Mouse (Mus musculus) brain, embryonic 18.5 days (tissue): ENCODE measurements at regions not wholly inside any gene's neighbourhood (a gene's known extent, or its start where the extent isn't known, plus 50 kb on each side); places are given as distances from the start of the nearest gene placed in this dataset.

ENCODE experiments used
- DNase-seq: peaks from one replicate; pipeline ENCODE4 v3.0.0-alpha.2; 2012; ENCODE audit warnings: low read depth, low spot score

DNA sequence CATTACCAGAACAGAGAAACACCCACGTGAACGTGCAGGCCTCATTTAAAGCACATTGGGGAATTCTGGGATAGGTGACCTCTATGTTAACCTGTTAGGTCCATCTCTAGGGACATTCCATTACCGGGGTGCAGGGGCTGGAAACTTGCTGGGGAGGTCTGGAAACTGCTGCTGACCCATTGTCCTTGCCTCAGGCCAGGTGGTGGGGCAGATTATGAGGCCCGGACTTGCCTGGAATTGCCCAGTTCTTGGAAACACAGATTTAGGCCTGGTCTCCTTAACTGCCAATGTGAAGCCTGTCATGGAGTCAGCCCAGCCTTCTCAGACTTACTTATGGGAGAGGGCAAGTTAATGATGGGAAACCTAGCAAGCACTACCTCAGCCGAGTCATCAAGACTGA is 175.3 kb upstream of the Klf7 start:
- no peak for DNase-seq

DNA sequence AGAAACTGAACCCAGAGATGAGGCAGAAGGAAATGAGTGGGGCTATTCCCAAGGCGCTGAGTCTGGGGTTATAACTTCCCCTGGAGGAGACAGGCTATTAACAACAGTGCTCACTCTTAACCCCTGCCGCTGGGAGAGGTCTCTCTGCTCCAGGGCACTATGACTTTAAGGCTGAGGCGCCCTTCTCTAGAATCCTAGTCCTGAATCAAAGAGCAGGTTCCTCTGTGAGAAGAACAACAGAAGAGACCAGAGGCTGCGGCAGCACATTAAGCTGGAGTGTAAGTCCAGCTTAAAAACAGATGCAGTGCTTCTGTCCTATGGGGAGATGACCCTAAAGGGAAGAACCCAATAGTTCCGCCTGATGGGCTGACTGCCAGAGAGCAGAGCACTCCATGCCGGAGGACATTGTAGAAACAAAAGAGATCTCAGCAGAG is 173.4 kb upstream of the Klf7 start:
- DNase-seq: no peak

DNA sequence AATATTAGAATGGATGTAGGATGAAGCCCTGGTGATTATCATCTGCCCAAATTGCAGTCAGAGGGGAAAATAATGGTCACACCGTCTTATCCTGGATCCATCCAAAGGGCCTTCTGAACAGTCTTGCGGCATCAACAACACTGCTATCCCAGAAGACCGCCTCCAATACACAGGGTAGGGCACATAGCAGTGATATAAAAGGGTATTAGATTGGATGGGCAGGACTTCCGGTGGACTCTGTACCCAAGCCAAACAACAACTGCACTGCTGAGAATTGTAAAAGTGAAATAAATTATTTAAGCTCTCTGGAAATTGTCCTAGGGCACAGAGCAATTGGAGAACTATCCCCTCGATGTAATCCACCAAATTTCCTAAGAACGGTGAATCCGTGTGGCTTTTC is 173.0 kb upstream of the Klf7 start:
- no peak for DNase-seq

DNA sequence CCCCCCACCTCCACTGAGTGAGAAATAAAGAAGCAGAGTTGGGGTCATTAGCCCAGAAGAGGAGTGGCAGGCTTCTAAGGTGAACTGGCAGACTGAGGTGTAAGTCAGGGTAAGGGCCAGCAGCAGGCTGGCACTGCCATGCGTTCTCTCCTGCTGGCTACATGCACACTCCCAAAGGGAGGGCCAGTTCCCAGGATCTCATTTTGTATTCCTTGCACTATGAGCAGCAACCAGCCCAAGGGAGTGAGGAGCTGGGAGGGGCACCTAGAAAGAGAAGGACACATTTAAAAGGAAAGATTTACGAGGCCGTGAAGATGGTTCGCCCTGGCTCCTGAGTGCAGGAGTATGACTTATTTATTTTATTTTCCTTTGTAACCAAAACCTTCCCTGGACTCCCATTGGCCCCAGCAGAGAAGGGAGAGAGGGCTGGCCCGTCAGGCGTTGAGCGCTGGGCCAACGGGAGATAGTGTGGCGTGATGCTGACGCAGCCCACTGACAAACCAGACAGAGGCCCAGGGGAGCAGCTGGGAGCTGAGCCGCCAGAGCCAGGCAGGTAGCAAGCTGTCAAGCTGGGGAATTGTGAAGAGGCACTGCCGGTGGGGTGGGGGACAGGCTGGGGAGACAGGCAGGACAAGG is 166.8 kb upstream of the Klf7 start:
- DNase-seq: no peak

DNA sequence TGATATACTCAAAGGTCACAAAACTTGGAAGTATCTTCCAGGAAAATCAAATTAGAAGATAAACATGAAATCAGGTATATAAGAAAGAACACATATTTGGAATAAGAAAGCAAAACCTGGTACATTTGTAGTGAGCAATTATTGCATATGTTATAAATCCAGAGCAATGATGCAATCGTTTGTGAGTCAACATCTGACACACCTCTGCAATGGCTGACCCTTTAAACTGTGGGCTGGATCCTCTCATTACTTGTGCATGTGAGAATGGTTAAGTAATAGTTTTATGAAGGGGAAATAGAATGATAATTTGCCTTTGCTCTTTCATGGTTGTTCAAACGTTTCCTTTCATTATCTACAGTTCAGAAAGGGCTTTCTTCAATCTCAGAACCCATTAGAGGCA is 165.0 kb upstream of the Klf7 start:
- DNase-seq: no peak

DNA sequence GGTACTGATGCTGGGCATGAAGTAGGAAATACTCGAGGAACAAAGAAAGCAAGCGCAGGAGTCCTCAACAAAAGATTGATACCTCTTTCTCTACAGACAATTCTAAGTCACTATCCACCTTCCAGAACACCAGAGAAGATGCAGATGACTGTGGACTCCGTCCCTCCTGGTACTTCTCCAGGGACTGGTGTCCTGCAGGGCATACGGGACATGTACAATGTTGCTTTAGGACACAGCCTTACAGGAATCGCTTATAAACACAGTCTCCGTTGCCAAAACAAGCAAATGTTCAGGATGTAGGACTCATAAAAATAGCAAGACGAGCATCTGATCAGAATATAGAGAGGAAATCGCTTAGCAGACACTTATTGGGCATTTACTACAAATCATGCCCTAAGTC is 162.6 kb upstream of the Klf7 start:
- no peak for DNase-seq

DNA sequence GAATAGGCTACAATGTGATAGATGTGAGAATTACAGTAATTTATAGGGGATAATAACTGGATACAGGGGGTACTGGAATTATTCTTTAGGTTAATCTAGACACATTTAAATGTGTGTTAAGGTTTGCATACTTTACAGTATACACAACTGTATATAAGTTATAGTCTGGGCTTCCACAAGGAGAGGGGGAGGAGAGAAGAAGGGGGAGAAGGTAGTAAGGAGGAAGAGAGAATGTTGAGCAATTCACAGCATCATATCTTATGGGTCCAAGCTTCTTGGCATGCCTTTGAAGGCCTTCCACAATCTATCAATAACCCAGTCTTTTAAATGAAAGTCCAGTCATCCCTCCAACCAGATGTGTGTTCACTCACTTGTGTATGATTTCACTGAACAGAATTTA is 153.8 kb upstream of the Klf7 start:
- DNase-seq: no peak

DNA sequence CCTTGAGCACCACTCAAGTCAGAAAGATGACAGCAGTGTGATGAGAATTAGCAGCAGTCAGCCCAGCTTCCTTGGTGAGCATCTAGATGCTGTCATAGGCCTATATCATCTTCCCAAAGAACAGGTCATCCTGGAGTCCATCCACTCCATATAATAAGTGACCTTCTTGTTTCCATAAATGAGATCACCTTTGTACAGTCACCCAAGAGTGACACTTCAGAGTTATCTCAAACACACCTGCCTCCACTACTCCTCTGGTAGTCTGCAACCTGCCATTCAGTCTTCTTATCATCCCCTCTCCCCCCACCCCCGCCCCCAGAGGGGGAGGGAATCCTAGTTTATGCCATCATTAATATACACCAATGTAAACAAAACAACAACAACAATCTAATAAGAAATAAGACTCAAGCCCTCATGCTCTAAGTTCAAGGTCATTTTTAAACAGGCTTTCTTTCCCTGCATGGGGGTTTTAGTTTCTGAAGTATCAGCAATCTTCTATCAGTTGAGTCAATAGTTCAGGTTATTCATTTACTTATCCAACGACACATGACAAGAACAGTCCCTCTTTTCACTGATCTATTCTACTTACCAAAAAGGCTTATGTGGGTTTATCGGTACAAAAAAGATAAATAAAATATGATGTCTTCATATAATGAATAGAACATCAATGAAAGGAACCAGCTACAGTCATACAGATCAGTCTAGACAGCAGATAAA is 153.2 kb upstream of the Klf7 start:
- DNase-seq: no peak

DNA sequence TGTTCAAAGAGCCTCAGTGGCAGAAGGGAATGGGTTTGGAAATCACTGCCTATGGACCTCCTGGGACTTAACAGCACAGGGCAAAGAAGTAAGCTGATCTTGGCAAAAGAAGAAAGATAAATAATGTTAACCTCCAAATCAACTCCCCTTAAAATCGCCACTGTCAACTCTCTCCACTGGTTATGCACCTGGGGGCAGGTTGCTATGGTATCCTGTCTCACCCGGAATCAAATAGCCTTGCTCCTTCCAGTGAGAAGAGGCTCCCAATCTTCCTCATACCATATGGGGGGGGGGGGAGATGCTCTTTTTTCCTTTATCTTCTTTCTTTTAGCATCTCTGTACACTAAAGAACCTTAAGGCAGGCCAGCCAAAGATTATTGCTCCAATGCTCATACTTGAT is 135.2 kb upstream of the Klf7 start:
- no peak for DNase-seq

DNA sequence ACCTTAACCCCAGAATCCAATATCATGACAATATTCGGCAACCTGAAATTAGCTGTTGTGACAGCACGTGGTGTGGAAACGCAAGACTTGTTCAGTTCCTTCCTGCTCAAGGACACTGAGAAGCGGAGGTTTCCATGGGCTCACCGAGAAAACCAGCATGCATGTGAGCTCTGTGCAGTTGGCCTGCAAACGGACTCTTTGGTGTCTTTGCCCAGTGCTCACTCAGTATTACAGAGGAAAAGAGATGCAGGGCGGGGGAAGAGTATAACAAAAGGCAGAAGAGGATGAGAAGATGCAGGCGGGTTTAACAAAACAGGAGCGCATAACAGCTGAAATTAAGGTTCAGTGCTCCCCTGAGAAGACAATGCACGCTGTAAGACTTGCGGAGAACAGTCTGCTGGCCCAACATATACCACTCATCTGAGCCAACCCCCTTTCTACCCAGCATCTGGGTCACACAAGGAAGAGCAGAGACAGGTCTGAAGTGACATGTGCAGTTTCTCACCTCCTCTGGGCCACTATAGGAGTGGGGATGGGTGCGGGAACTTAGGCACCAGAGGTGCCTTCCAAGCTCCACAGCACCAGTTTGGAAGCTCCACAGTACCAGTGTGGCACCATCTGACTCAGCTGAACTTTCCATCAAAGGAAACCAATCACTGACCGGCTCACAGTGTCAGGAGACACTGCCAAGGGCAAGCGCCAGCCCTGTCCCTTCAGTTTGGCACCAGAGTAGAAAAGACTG is 133.6 kb upstream of the Klf7 start:
- DNase-seq: no peak

DNA sequence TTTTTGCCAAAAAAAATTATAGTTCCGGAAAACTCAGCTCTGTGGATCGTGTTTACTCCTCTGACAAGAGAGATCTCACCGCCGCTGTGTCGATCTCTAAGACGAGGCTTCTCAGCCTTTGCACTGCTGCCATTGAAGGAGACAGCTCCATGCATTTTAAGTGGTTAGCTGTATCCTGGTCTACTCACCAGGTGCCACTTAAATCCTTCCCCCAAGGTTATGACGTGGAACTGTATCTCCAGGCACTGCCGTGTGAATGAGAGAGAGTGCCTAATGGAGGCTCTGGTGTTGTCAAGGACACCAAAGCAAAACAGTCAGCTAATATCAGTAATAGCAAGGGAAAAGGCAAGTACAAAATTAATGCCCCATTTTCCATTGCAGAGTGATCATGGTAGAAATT is 132.6 kb upstream of the Klf7 start:
- no peak for DNase-seq

DNA sequence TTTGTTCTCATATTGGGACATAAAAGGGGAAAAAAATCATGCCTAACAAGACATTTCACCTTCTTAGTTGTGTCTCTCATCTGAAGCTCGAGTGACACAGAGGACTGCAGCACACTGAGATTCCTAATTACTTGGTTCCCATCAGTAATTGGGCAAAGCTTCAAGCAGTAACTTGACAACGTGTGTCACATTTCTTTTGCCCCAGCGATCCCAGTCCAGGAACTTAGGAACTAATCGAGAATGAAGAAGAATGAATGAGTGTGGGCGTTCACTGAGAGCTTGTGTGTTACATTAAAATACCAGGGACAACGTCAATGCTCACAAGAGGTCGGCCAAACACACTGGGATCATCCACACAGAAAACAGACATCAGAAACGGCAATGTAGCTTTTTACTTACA is 131.9 kb upstream of the Klf7 start:
- DNase-seq: no peak

DNA sequence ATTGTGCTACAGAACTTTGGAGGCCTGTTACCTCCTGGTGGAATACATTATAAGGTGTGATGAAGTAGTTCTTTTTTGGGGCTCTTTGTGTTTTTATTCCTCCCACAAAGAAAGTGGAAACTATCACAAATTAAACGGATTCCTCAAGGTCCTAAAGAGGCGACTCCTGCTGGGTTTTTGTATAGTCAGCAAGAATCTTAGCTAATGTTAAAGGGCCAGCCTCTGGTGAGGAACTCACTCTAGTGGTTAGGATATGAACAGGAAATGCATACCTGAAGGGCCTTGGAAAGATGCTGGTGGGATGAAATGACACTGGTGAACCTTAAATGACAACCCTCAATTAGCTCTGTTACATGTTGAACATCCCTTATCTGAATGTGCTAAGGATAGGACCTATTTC is 120.3 kb upstream of the Klf7 start:
- DNase-seq: no peak

DNA sequence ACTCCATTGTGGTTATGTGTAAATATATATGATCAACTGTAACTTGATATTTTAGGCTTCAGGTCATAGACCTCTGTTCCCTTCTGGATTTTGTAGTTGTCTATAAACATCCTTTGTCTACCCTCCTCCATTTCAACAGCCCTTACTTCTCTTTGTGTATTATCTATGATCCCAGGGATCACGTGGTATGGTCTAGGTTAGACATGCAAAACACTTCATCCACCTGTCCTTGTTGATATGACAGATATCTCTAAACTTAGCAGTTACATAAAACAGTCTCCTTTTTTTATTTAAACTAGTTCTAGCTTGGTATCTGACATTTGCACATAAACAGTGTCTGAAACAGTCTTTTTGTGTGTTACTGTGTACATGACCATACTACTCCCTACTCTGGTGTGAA is 107.6 kb upstream of the Klf7 start:
- no peak for DNase-seq

DNA sequence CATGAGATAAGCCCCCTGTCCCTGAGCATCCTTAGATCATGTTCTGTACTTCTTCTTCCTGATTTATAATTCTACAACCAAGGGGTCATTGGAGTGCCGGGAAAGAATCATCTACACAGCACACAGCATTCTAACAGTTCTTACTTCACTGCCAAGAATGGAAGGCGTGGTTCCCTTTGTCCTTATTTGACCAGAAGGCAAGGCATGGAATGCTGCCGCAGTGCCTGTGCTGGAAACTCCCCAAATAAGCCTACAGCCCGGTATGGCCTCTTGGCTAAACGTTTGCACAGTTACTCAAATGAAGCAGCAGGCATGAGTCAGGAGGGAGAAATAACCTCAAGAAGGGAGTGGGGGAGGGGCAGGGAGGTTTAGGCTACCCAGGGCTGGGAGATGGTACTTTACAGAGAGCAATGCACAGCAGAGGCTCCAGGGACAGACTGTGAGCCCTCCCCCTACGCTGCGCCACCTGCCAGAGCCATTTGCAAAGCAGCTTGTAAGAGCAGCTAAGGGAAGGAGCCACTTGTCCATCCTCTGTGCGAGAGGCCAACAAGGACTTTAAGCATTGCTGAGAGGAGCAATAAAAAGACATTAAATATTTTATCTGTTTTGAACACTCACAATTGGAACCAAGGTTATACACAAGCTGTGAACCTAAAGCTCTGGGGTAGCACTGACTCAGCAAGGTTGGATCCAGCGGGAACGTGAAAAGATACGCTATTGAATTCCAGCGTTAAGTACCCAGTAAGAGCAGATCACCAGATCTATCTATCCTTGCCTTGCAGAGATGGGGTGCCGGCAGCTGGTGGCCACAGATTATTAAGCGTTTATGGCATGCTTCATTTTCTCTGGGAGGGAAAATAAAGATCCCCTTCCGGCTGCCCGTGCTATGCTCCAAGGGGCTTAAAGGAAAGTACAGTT is 104.2 kb upstream of the Klf7 start:
- no peak for DNase-seq

DNA sequence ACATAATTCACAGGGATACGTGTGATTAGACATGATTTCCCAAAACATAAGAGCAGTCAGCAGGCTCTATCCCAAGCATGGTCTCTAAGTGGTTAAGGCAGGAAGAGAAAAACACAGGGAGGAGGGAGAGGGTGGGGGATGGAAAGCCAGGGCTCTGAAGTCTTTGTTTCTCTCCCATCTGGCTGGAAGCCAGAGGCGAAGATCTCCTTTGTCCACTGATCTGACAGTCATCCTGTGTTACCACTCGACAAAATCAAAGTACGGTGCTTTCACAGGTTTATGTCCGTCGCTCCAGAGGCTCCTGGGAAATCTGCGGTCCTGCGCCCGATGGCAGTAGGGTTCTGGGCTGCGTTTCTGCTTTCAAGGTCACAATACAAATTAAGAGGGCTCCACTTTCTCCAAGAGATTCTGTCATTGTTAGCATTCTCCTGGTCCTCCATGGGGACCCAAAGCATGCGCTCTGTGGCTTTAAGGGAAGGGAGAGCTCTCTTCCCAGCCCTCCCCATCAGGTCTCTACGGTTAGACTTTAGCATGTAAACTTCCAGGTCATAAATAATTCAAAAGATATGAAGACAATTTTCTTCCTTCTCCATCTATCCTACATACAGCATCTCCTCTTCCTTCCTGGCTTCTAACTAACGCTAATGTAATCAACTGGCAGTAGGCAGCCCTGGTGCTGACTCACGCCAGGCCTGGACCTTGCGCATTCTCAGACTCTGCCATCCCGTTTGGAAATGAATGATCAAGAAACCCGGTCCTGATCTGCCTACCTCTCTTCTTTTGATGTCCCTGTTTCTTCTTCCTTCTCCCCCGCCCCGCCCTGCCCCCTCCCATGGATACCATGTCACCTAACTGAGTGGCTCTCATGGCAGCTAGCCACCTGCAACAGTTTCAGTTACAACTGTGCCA is 102.0 kb upstream of the Klf7 start:
- no peak for DNase-seq

DNA sequence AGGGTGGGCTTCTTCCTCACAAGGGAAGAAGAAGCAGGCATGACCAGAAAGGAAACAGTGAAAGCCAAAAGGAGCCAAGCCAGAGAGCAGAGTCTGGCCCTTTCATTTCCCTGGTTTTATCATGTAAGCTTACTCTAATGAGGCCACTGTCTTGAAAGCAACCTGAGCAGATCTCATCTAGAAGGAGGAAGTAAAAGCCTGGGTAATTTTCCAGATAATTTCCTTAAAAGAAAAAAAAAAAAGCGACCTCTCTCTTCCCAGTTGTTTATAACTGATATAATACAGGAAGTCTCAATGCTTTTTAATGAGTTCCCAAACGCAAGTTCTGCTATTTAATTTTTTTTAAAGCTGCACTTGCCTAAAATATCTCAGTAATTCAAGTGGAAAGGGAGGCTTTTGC is 100.4 kb upstream of the Klf7 start:
- no peak for DNase-seq

DNA sequence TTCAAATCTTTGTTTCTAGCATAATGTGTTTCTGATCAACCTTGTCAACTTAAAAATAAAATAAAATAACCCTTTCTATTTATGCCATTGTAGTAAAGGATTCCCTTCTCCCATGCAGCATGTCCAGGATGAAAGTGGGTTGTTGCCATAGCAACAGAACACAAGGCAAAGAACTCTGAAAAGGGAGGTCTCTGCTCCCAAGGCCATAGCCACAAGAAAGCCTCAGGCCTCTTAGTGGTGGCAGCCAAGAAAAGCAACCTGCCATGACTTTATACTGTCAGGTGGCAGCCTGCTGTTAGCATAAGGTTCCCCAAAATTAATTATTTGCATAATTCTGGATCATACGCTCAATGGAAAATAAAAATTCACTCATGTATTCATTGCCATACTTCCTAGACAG is 98.4 kb upstream of the Klf7 start:
- DNase-seq: no peak

DNA sequence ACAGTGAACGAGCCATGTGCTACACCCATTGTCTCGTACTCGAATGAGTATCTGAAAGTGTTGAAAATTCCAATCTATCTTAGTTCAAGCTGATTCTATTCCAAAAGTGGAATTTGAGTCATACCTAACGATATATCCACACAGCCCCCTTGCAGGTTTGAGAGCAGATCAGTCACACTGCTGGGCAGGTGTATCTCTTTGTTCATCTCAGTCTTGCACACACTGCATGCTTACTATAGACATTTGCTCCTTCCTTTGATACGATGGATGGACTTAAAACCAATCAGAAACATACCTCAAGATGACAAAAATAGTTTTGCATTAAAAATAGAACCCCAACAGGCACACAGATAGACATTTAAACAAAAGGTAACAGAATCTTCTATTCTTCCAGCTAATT is 98.0 kb upstream of the Klf7 start:
- DNase-seq: no peak

DNA sequence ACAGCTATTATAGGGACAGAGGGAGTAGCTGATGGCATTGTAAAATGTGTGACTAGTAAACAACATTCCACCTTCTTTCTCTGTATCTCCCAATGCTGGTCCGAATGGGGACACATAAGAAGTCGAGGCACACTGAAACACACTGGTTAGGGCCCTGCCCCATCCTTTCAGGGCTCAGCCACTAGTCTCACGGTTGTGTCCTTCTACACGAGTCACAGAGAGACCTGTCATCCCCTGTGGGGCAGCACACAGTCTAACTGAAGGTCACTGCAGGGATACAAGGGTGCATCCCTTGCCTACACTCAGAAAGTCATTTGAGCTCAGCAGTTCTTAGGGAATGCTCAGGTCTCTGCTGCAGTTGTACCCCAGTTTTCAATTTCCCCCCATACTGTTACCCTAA is 93.6 kb upstream of the Klf7 start:
- no peak for DNase-seq

DNA sequence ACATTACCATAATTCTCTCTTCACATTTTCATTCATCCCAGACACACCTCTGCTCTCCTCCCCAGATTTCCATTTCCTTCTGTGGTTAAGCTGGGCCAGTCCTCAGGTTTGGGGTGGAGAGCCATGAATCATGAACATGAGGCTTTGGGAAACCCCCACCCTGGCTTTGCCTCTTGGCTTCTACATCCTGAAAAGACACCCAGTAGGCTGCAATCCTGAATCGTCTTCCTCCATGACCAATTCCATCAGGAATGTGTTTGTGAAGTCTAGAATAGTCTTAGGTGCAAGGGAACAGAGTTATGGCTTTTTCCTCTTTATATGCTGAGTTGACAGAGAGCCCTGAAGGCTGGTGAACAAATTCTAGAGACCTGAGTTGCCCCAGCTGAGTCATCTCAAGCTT is 87.0 kb upstream of the Klf7 start:
- no peak for DNase-seq
